Mouse (Mus musculus) cerebellum, postnatal 4 days (tissue): ENCODE results near the gene 1700001K19Rik.
A peak's percentile ranks its signal among the peaks of the same experiment; 100 is the strongest.
"Not testable (repeated sequence)": the region's sequence is repeated elsewhere in the genome, so short reads cannot be mapped to it uniquely, and the experiment has no call there.

Experiments used
- DNase-seq, 2 experiments: peaks; one replicate each; pipeline ENCODE4 v3.0.0; 2022; ENCODE audit warnings: low spot score in 2 of 2, mixed read lengths in 1 of 2

The 1700001K19Rik gene

GRCm38 (mm10) chr12:110696173-110696974 lies 14.0 kb upstream of the 1700001K19Rik start:
- DNase-seq = peak; percentile 98 to 99

- peak; percentile 44 to 72 for DNase-seq
Measured at GRCm38 (mm10) chr12:110695676-110696171, 13.3 kb upstream of the 1700001K19Rik start.

- DNase-seq = not testable (repeated sequence)
Measured at GRCm38 (mm10) chr12:110693378-110693777, 11.0 kb upstream of the 1700001K19Rik start.

GRCm38 (mm10) chr12:110689919-110690643 lies 7.7 kb upstream of the 1700001K19Rik start:
- no peak for DNase-seq

GRCm38 (mm10) chr12:110688921-110689320 lies 6.5 kb upstream of the 1700001K19Rik start:
- DNase-seq = not testable (repeated sequence)

GRCm38 (mm10) chr12:110687894-110688734 lies 5.7 kb upstream of the 1700001K19Rik start:
- no peak for DNase-seq

GRCm38 (mm10) chr12:110683580-110683979 lies 1.2 kb upstream of the 1700001K19Rik start:
- DNase-seq = no peak

GRCm38 (mm10) chr12:110681878-110682277 lies 541 bp downstream of the 1700001K19Rik start:
- DNase-seq = no peak

GRCm38 (mm10) chr12:110681191-110681590 lies 1.2 kb downstream of the 1700001K19Rik start:
- no peak for DNase-seq

- DNase-seq = peak in 1 of 2 experiments; percentile 35
Measured at GRCm38 (mm10) chr12:110674243-110674642, 8.2 kb downstream of the 1700001K19Rik start.

- DNase-seq = no peak
Measured at GRCm38 (mm10) chr12:110667466-110668077, 14.8 kb downstream of the 1700001K19Rik start.

GRCm38 (mm10) chr12:110661746-110662145 lies 20.7 kb downstream of the 1700001K19Rik start:
- no peak for DNase-seq

- no peak for DNase-seq
Measured at GRCm38 (mm10) chr12:110651464-110651863, 31.0 kb downstream of the 1700001K19Rik start.

GRCm38 (mm10) chr12:110650241-110650641 lies 32.2 kb downstream of the 1700001K19Rik start:
- DNase-seq = no peak

- DNase-seq = no peak
Measured at GRCm38 (mm10) chr12:110637507-110638114, 44.8 kb downstream of the 1700001K19Rik start.

GRCm38 (mm10) chr12:110636293-110636692 lies 46.1 kb downstream of the 1700001K19Rik start:
- no peak for DNase-seq

GRCm38 (mm10) chr12:110630056-110630455 lies 52.4 kb downstream of the 1700001K19Rik start:
- no peak for DNase-seq
